Mouse (Mus musculus) cerebellum, adult 2 months (tissue): ENCODE results near the gene Ina. TPM values are rescaled to one million over a fixed set of nuclear protein-coding genes. Genes with fewer than 3 reads are reported as not detected.

Experiments used
- DNase-seq, 2 experiments: peaks; one replicate each; pipeline ENCODE4 v3.0.0; 2021
- H3K27ac ChIP-seq: fragments of 200-500 bp; 2 replicates; pipeline ENCODE4 v1.5.1; 2012; ENCODE audit warnings: low read length, control low read depth, inconsistent platforms; ENCODE audit not compliant: insufficient read depth
- H3K27me3 ChIP-seq: fragments of 200-500 bp; 2 replicates; pipeline ENCODE4 v1.6.1; 2012; ENCODE audit warnings: inconsistent platforms, mild to moderate bottlenecking, low read length, moderate library complexity; ENCODE audit not compliant: control insufficient read depth, insufficient read depth
- H3K4me1 ChIP-seq: fragments of 200-500 bp; 2 replicates; pipeline ENCODE4 v1.6.1; 2011; ENCODE audit warnings: low read length; ENCODE audit not compliant: control insufficient read depth, insufficient read depth
- H3K4me3 ChIP-seq: fragments of 200-500 bp; replicated peaks from 2 replicates; pipeline ENCODE3; 2011; ENCODE audit warnings: mild to moderate bottlenecking, low read depth, low read length, control low read depth; ENCODE audit not compliant: insufficient read depth
- CTCF ChIP-seq: fragments of 200-500 bp; IDR thresholded peaks from 2 replicates; pipeline ENCODE4 v1.5.1; 2011; ENCODE audit warnings: low read depth, mild to moderate bottlenecking, control low read depth, low read length, moderate library complexity, borderline replicate concordance; ENCODE audit not compliant: insufficient read depth
- POLR2A ChIP-seq: fragments of 200-500 bp; IDR thresholded peaks from 2 replicates; pipeline ENCODE4 v1.6.1; 2011; ENCODE audit warnings: low read length, control low read depth, borderline replicate concordance; ENCODE audit not compliant: insufficient read depth
- WGBS: fragments of 180-500 bp; shearing (Covaris S2); methylation state at CpG from one replicate; pipeline ENCODE4 v1.1.7; 2018; 5-methylcytosine and 5-hydroxymethylcytosine counted together
- polyA plus RNA-seq: library from polyadenylated mRNA; depleted of rRNA; stranded (reverse); fragments of >200 nt; gene quantifications from 2 replicates; pipeline ENCODE4 v1.2.3, GENCODE M21; 2012

Gene Ina
- polyA plus RNA-seq, 1 experiment: 232 TPM

- no peaks in the 10 kb centered on the region for H3K27me3 ChIP-seq
- H3K4me1 ChIP-seq: peaks cover 8% of the 10 kb centered on the region; the same call in 1 of the 2 replicates
- no peak overlapping the region for H3K4me3 ChIP-seq
- WGBS: 95% methylated on average over 5 of the region's 5 CpGs
- DNase-seq: no peak
- H3K27ac ChIP-seq: no peak overlapping the region
- TF ChIP-seq POLR2A (no peak), CTCF (no peak)
Observed at GRCm38 (mm10) chr19:47009943-47010342, 4.6 kb upstream of the Ina start.

GRCm38 (mm10) chr19:47012521-47013130 is 1.9 kb upstream of the Ina start:
- Histone ChIP-seq H3K4me1 (peaks cover 8% of the 10 kb centered on the region; the same call in 1 of the 2 replicates), H3K27ac (no peak overlapping the region), H3K27me3 (no peaks in the 10 kb centered on the region), H3K4me3 (no peak overlapping the region)
- TF ChIP-seq POLR2A: no peak
- no peak for TF ChIP-seq CTCF
- DNase-seq: peak; percentile 37 to 38
- 61% methylated on average over 15 of the region's 15 CpGs for WGBS

GRCm38 (mm10) chr19:47013340-47014158 is 949 bp upstream of the Ina start:
- peak; percentile 37 to 46 for DNase-seq
- TF ChIP-seq CTCF (no peak), POLR2A (no peak)
- 6% methylated on average over 20 of the region's 20 CpGs for WGBS
- H3K4me3 ChIP-seq: peak overlapping the region; percentile 73
- H3K27ac ChIP-seq: peak overlapping the region; percentile 91
- H3K27me3 ChIP-seq: no peaks in the 10 kb centered on the region
- H3K4me1 ChIP-seq: peaks cover 10% of the 10 kb centered on the region; the same call in 1 of the 2 replicates

GRCm38 (mm10) chr19:47014159-47014446 is 395 bp upstream of the Ina start:
- Histone ChIP-seq H3K4me3 (peak overlapping the region; percentile 73), H3K27ac (peak overlapping the region; percentile 91), H3K4me1 (peaks cover 13% of the 10 kb centered on the region; the same call in 1 of the 2 replicates), H3K27me3 (no peaks in the 10 kb centered on the region)
- no peak for DNase-seq
- WGBS: under 1% methylated on average over 11 of the region's 11 CpGs
- TF ChIP-seq CTCF (no peak), POLR2A (no peak)

GRCm38 (mm10) chr19:47015396-47015795 is 898 bp downstream of the Ina start:
- WGBS: under 1% methylated on average over 37 of the region's 37 CpGs
- no peaks in the 10 kb centered on the region for H3K27me3 ChIP-seq
- TF ChIP-seq POLR2A (no peak), CTCF (no peak)
- H3K4me1 ChIP-seq: peaks cover 23% of the 10 kb centered on the region; the same call in 1 of the 2 replicates
- no peak for DNase-seq
- H3K4me3 ChIP-seq: peak overlapping the region; percentile 73
- H3K27ac ChIP-seq: peak overlapping the region; percentile 36; the same call in 1 of the 2 replicates

GRCm38 (mm10) chr19:47015965-47016364 is 1.5 kb downstream of the Ina start:
- TF ChIP-seq CTCF: no peak
- TF ChIP-seq POLR2A: no peak
- Histone ChIP-seq H3K4me3 (peak overlapping the region; percentile 73), H3K4me1 (peaks cover 23% of the 10 kb centered on the region; the same call in 1 of the 2 replicates), H3K27me3 (no peaks in the 10 kb centered on the region), H3K27ac (peak overlapping the region; percentile 36; the same call in 1 of the 2 replicates)
- DNase-seq: no peak
- 2% methylated on average over 9 of the region's 9 CpGs for WGBS

GRCm38 (mm10) chr19:47016487-47016886 is 2.0 kb downstream of the Ina start:
- peak; percentile 38 to 48 for DNase-seq
- Histone ChIP-seq H3K4me1 (peaks cover 23% of the 10 kb centered on the region; the same call in 1 of the 2 replicates), H3K4me3 (peak overlapping the region; percentile 73), H3K27ac (no peak overlapping the region), H3K27me3 (no peaks in the 10 kb centered on the region)
- no peak for TF ChIP-seq POLR2A
- TF ChIP-seq CTCF: no peak
- WGBS: 3% methylated on average over 15 of the region's 15 CpGs

GRCm38 (mm10) chr19:47017831-47018230 is 3.3 kb downstream of the Ina start:
- TF ChIP-seq POLR2A: no peak
- no peak for TF ChIP-seq CTCF
- Histone ChIP-seq H3K4me3 (peak overlapping the region; percentile 57), H3K4me1 (peaks cover 21% of the 10 kb centered on the region; the same call in 1 of the 2 replicates), H3K27me3 (no peaks in the 10 kb centered on the region), H3K27ac (no peak overlapping the region)
- 11% methylated on average over 3 of the region's 3 CpGs for WGBS
- DNase-seq: peak in 1 of 2 experiments; percentile 38
